Mouse (Mus musculus) megakaryocyte-erythroid progenitor cell, adult 5-6 weeks (primary cell): ENCODE data around the gene Ppp1r14b. TPM values are rescaled to one million over a fixed set of nuclear protein-coding genes. Genes with fewer than 3 reads are reported as not detected.

ENCODE experiments used
- ATAC-seq: replicated peaks from 2 replicates; pipeline ENCODE4 v1.8.0; 2016; ENCODE audit warnings: mild to moderate bottlenecking, inconsistent platforms; ENCODE audit not compliant: severe bottlenecking, poor library complexity, low FRiP score, low TSS enrichment
- total RNA-seq, 2 experiments: library from RNA; stranded (forward) in 1 of 2; stranded (reverse) in 1 of 2; fragments of 200-1000, 215-1000 nt in 1 of 2; fragments of >200 nt in 1 of 2; fragmentation: Nextera tagmentation in 1 of 2; gene quantifications; 2 replicates each; pipeline ENCODE4 v1.2.3; 2014 to 2017

The Ppp1r14b gene
- total RNA-seq, 2 experiments from 2014 or later = 192 to 412 TPM

- no peak for ATAC-seq
Observed at GRCm38 (mm10) chr19:7018546-7018945, 43.8 kb downstream of the Ppp1r14b start.

GRCm38 (mm10) chr19:7019191-7019590 is 44.4 kb downstream of the Ppp1r14b start, which contains the start of gene Fermt3:
Gene Fermt3 (minus strand): TSS chr19:7019469.
- peak; percentile 77 for ATAC-seq

- ATAC-seq = peak; percentile 46
Observed at GRCm38 (mm10) chr19:7020224-7020641, 45.5 kb downstream of the Ppp1r14b start.

Other genes starting within 250 kb of the Ppp1r14b start
- 7.3 and 9.4 TPM in 2 replicates for gene Rps6ka4, start 134.3 kb upstream of the Ppp1r14b start, total RNA-seq (2014; fragmentation: Nextera tagmentation)
- gene Rps6ka4, start 134.3 kb upstream of the Ppp1r14b start, total RNA-seq (2017) = 5.4 and 10.2 TPM in 2 replicates
- gene Ccdc88b, start 116.8 kb upstream of the Ppp1r14b start, total RNA-seq (2014; fragmentation: Nextera tagmentation) = 10.1 and 17.8 TPM in 2 replicates
- gene Ccdc88b, start 116.8 kb upstream of the Ppp1r14b start, total RNA-seq (2017) = 14.9 and 17.8 TPM in 2 replicates
- gene Trmt112, start 65.3 kb upstream of the Ppp1r14b start, total RNA-seq (2014; fragmentation: Nextera tagmentation) = 185 and 221 TPM in 2 replicates
- 235 and 364 TPM in 2 replicates for gene Trmt112, start 65.3 kb upstream of the Ppp1r14b start, total RNA-seq (2017)
- 76.5 and 87.1 TPM in 2 replicates for gene Prdx5, start 64.9 kb upstream of the Ppp1r14b start, total RNA-seq (2014; fragmentation: Nextera tagmentation)
- 101 and 126 TPM in 2 replicates for gene Prdx5, start 64.9 kb upstream of the Ppp1r14b start, total RNA-seq (2017)
- 14.1 and 18.9 TPM in 2 replicates for gene Esrra, start 53.2 kb upstream of the Ppp1r14b start, total RNA-seq (2014; fragmentation: Nextera tagmentation)
- gene Esrra, start 53.2 kb upstream of the Ppp1r14b start, total RNA-seq (2017) = 10.8 and 18.4 TPM in 2 replicates
- not detected in 2 replicates for gene Catsperz, start 49.6 kb upstream of the Ppp1r14b start, total RNA-seq (2014; fragmentation: Nextera tagmentation)
- gene Catsperz, start 49.6 kb upstream of the Ppp1r14b start, total RNA-seq (2017) = not detected in 2 replicates
- gene Kcnk4, start 40.5 kb upstream of the Ppp1r14b start, total RNA-seq (2014; fragmentation: Nextera tagmentation) = not detected in 2 replicates
- gene Kcnk4, start 40.5 kb upstream of the Ppp1r14b start, total RNA-seq (2017) = not detected in 2 replicates
- 17.5 and 20.6 TPM in 2 replicates for gene Bad, start 33.1 kb upstream of the Ppp1r14b start, total RNA-seq (2014; fragmentation: Nextera tagmentation)
- gene Bad, start 33.1 kb upstream of the Ppp1r14b start, total RNA-seq (2017) = 29.0 and 39.2 TPM in 2 replicates
- gene Gpr137, start 32.5 kb upstream of the Ppp1r14b start, total RNA-seq (2014; fragmentation: Nextera tagmentation) = 8.0 and 16.1 TPM in 2 replicates
- gene Gpr137, start 32.5 kb upstream of the Ppp1r14b start, total RNA-seq (2017) = 7.0 and 15.7 TPM in 2 replicates
- 12.1 and 18.6 TPM in 2 replicates for gene Plcb3, start 1.5 kb downstream of the Ppp1r14b start, total RNA-seq (2014; fragmentation: Nextera tagmentation)
- 4.3 and 4.8 TPM in 2 replicates for gene Plcb3, start 1.5 kb downstream of the Ppp1r14b start, total RNA-seq (2017)
- gene Fkbp2, start 5.5 kb downstream of the Ppp1r14b start, total RNA-seq (2014; fragmentation: Nextera tagmentation) = 63.5 and 120 TPM in 2 replicates
- gene Fkbp2, start 5.5 kb downstream of the Ppp1r14b start, total RNA-seq (2017) = 72.8 and 85.4 TPM in 2 replicates
- 56.3 and 71.4 TPM in 2 replicates for gene Vegfb, start 12.7 kb downstream of the Ppp1r14b start, total RNA-seq (2014; fragmentation: Nextera tagmentation)
- 13.2 and 16.9 TPM in 2 replicates for gene Vegfb, start 12.7 kb downstream of the Ppp1r14b start, total RNA-seq (2017)
- gene Dnajc4, start 17.6 kb downstream of the Ppp1r14b start, total RNA-seq (2014; fragmentation: Nextera tagmentation) = 15.0 and 17.0 TPM in 2 replicates
- 8.5 and 11.5 TPM in 2 replicates for gene Dnajc4, start 17.6 kb downstream of the Ppp1r14b start, total RNA-seq (2017)
- gene Nudt22, start 21.1 kb downstream of the Ppp1r14b start, total RNA-seq (2014; fragmentation: Nextera tagmentation) = 11.1 TPM in 2 replicates
- 5.4 and 6.5 TPM in 2 replicates for gene Nudt22, start 21.1 kb downstream of the Ppp1r14b start, total RNA-seq (2017)
- gene Trpt1, start 21.2 kb downstream of the Ppp1r14b start, total RNA-seq (2014; fragmentation: Nextera tagmentation) = 0.57 and 1.9 TPM in 2 replicates
- gene Trpt1, start 21.2 kb downstream of the Ppp1r14b start, total RNA-seq (2017) = 3.4 TPM in 1 of 2 replicates, not detected in the other
- gene Fermt3, start 44.5 kb downstream of the Ppp1r14b start, total RNA-seq (2014; fragmentation: Nextera tagmentation) = 151 and 153 TPM in 2 replicates
- gene Fermt3, start 44.5 kb downstream of the Ppp1r14b start, total RNA-seq (2017) = 220 and 247 TPM in 2 replicates
- 183 and 212 TPM in 2 replicates for gene Stip1, start 65.0 kb downstream of the Ppp1r14b start, total RNA-seq (2014; fragmentation: Nextera tagmentation)
- 309 and 310 TPM in 2 replicates for gene Stip1, start 65.0 kb downstream of the Ppp1r14b start, total RNA-seq (2017)
- 19.1 and 25.9 TPM in 2 replicates for gene Macrod1, start 81.8 kb downstream of the Ppp1r14b start, total RNA-seq (2014; fragmentation: Nextera tagmentation)
- 6.1 and 10.3 TPM in 2 replicates for gene Macrod1, start 81.8 kb downstream of the Ppp1r14b start, total RNA-seq (2017)
- gene Flrt1, start 130.8 kb downstream of the Ppp1r14b start, total RNA-seq (2014; fragmentation: Nextera tagmentation) = not detected in 2 replicates
- not detected in 2 replicates for gene Flrt1, start 130.8 kb downstream of the Ppp1r14b start, total RNA-seq (2017)
- 51.9 and 60.3 TPM in 2 replicates for gene Otub1, start 231.3 kb downstream of the Ppp1r14b start, total RNA-seq (2014; fragmentation: Nextera tagmentation)
- 59.8 and 81.4 TPM in 2 replicates for gene Otub1, start 231.3 kb downstream of the Ppp1r14b start, total RNA-seq (2017)
- gene Cox8a, start 242.6 kb downstream of the Ppp1r14b start, total RNA-seq (2014; fragmentation: Nextera tagmentation) = 777 and 822 TPM in 2 replicates
- 576 and 680 TPM in 2 replicates for gene Cox8a, start 242.6 kb downstream of the Ppp1r14b start, total RNA-seq (2017)